Mouse (Mus musculus): ENCODE data around the gene Tatdn2. TPM values are rescaled to one million over a fixed set of nuclear protein-coding genes. Genes with fewer than 3 reads are reported as not detected.
"Not testable (repeated sequence)": the region's sequence is repeated elsewhere in the genome, so short reads cannot be mapped to it uniquely, and the experiment has no call there.

Gene Tatdn2
- polyA plus RNA-seq, 1 experiment from 2014 or later = 1.5 TPM

GRCm38 (mm10) chr6:113667611-113668122 lies 29.2 kb upstream of the Tatdn2 start:
- no peak overlapping the region for H3K4me3 ChIP-seq (ENCODE audit: low read depth, low read length)
- H3K27me3 ChIP-seq (ENCODE audit: control insufficient read depth, insufficient read depth, low read length) = no peaks in the 10 kb centered on the region
- H3K9me3 ChIP-seq (ENCODE audit: control insufficient read depth, low read length) = no peaks in the 10 kb centered on the region
- ATAC-seq (replicated peaks; ENCODE audit: low FRiP score) = no peak
- no peak for DNase-seq (ENCODE audit: low spot score)
- H3K9ac ChIP-seq (ENCODE audit: low read length) = no peak overlapping the region
- peaks cover 5% of the 10 kb centered on the region; the same call in 1 of the 2 replicates for H3K4me1 ChIP-seq (replicated peaks; ENCODE audit: control insufficient read depth, insufficient read depth, low read length)
- no peak overlapping the region for H3K4me2 ChIP-seq (ENCODE audit: low read depth, low read length, severe bottlenecking)
- WGBS = 60% methylated on average over 8 of the region's 8 CpGs
- H3K36me3 ChIP-seq (ENCODE audit: control insufficient read depth, insufficient read depth, low read length) = no peaks in the 10 kb centered on the region
- no peak overlapping the region for H3K27ac ChIP-seq (ENCODE audit: low read depth, low read length)

- Histone ChIP-seq H3K27ac (ENCODE audit: low read depth, low read length) (no peak overlapping the region), H3K4me3 (ENCODE audit: low read depth, low read length) (no peak overlapping the region), H3K4me1 (replicated peaks; ENCODE audit: control insufficient read depth, insufficient read depth, low read length) (peaks cover 5% of the 10 kb centered on the region; the same call in 1 of the 2 replicates), H3K9me3 (ENCODE audit: control insufficient read depth, low read length) (no peaks in the 10 kb centered on the region), H3K9ac (ENCODE audit: low read length) (no peak overlapping the region), H3K36me3 (ENCODE audit: control insufficient read depth, insufficient read depth, low read length) (no peaks in the 10 kb centered on the region), H3K4me2 (ENCODE audit: low read depth, low read length, severe bottlenecking) (no peak overlapping the region), H3K27me3 (ENCODE audit: control insufficient read depth, insufficient read depth, low read length) (no peaks in the 10 kb centered on the region)
- DNase-seq (ENCODE audit: low spot score) (peak; percentile 52), ATAC-seq (replicated peaks; ENCODE audit: low FRiP score) (0 out of 2 replicates have a peak, but pooled peaks have one; percentile 21)
- 41% methylated on average over 15 of the region's 15 CpGs for WGBS
Observed at GRCm38 (mm10) chr6:113668287-113669154, 28.3 kb upstream of the Tatdn2 start.

- H3K4me1 ChIP-seq (replicated peaks; ENCODE audit: control insufficient read depth, insufficient read depth, low read length) = peaks cover 5% of the 10 kb centered on the region; the same call in 1 of the 2 replicates
- no peak overlapping the region for H3K9ac ChIP-seq (ENCODE audit: low read length)
- no peaks in the 10 kb centered on the region for H3K9me3 ChIP-seq (ENCODE audit: control insufficient read depth, low read length)
- H3K4me3 ChIP-seq (ENCODE audit: low read depth, low read length) = no peak overlapping the region
- no peak overlapping the region for H3K27ac ChIP-seq (ENCODE audit: low read depth, low read length)
- no peak for DNase-seq (ENCODE audit: low spot score)
- 86% methylated on average over 7 of the region's 7 CpGs for WGBS
- no peaks in the 10 kb centered on the region for H3K36me3 ChIP-seq (ENCODE audit: control insufficient read depth, insufficient read depth, low read length)
- H3K4me2 ChIP-seq (ENCODE audit: low read depth, low read length, severe bottlenecking) = no peak overlapping the region
- H3K27me3 ChIP-seq (ENCODE audit: control insufficient read depth, insufficient read depth, low read length) = no peaks in the 10 kb centered on the region
- ATAC-seq (replicated peaks; ENCODE audit: low FRiP score) = no peak
Observed at GRCm38 (mm10) chr6:113669821-113670220, 27.0 kb upstream of the Tatdn2 start.

GRCm38 (mm10) chr6:113672029-113672428 lies 24.8 kb upstream of the Tatdn2 start:
- not testable (repeated sequence) for H3K36me3 ChIP-seq (ENCODE audit: control insufficient read depth, insufficient read depth, low read length); H3K9me3 ChIP-seq (ENCODE audit: control insufficient read depth, low read length); H3K4me3 ChIP-seq (ENCODE audit: low read depth, low read length); H3K4me2 ChIP-seq (ENCODE audit: low read depth, low read length, severe bottlenecking); DNase-seq (ENCODE audit: low spot score); H3K9ac ChIP-seq (ENCODE audit: low read length); H3K27ac ChIP-seq (ENCODE audit: low read depth, low read length); ATAC-seq (replicated peaks; ENCODE audit: low FRiP score); H3K4me1 ChIP-seq (replicated peaks; ENCODE audit: control insufficient read depth, insufficient read depth, low read length); H3K27me3 ChIP-seq (ENCODE audit: control insufficient read depth, insufficient read depth, low read length)
- 78% methylated on average over 1 of the region's 1 CpGs for WGBS

GRCm38 (mm10) chr6:113672989-113673388 lies 23.9 kb upstream of the Tatdn2 start:
- no peaks in the 10 kb centered on the region for H3K9me3 ChIP-seq (ENCODE audit: control insufficient read depth, low read length)
- no peak for DNase-seq (ENCODE audit: low spot score)
- no peaks in the 10 kb centered on the region for H3K27me3 ChIP-seq (ENCODE audit: control insufficient read depth, insufficient read depth, low read length)
- no peak overlapping the region for H3K4me2 ChIP-seq (ENCODE audit: low read depth, low read length, severe bottlenecking)
- H3K36me3 ChIP-seq (ENCODE audit: control insufficient read depth, insufficient read depth, low read length) = no peaks in the 10 kb centered on the region
- H3K27ac ChIP-seq (ENCODE audit: low read depth, low read length) = no peak overlapping the region
- peaks cover 5% of the 10 kb centered on the region; the same call in 1 of the 2 replicates for H3K4me1 ChIP-seq (replicated peaks; ENCODE audit: control insufficient read depth, insufficient read depth, low read length)
- WGBS = 89% methylated on average over 6 of the region's 6 CpGs
- no peak overlapping the region for H3K4me3 ChIP-seq (ENCODE audit: low read depth, low read length)
- no peak overlapping the region for H3K9ac ChIP-seq (ENCODE audit: low read length)
- no peak for ATAC-seq (replicated peaks; ENCODE audit: low FRiP score)

- Histone ChIP-seq H3K4me1 (replicated peaks; ENCODE audit: control insufficient read depth, insufficient read depth, low read length) (no peaks in the 10 kb centered on the region), H3K9ac (ENCODE audit: low read length) (no peak overlapping the region), H3K4me2 (ENCODE audit: low read depth, low read length, severe bottlenecking) (no peak overlapping the region), H3K27me3 (ENCODE audit: control insufficient read depth, insufficient read depth, low read length) (no peaks in the 10 kb centered on the region), H3K4me3 (ENCODE audit: low read depth, low read length) (no peak overlapping the region), H3K36me3 (ENCODE audit: control insufficient read depth, insufficient read depth, low read length) (no peaks in the 10 kb centered on the region), H3K27ac (ENCODE audit: low read depth, low read length) (no peak overlapping the region), H3K9me3 (ENCODE audit: control insufficient read depth, low read length) (no peaks in the 10 kb centered on the region)
- DNase-seq (ENCODE audit: low spot score) (no peak), ATAC-seq (replicated peaks; ENCODE audit: low FRiP score) (no peak)
- 88% methylated on average over 4 of the region's 4 CpGs for WGBS
Observed at GRCm38 (mm10) chr6:113675234-113675633, 21.6 kb upstream of the Tatdn2 start.

DNA sequence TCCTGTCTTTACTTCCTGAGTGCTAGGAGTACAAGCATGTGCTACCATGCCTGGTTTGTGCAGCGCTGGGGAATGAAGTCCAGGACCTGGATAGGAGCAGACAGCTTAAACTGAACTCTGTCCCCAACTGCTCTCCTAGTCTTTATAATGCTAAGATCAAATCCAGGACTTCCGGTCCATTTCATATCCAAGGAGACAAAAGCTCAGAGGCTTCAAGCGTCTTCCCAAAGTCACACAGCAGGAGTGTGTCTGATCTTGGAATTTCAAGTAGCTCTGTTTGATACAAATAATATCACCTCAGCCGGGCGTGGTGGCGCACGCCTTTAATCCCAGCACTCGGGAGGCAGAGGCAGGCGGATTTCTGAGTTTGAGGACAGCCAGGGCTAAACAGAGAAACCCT lies 20.9 kb upstream of the Tatdn2 start:
- Histone ChIP-seq H3K27ac (ENCODE audit: low read depth, low read length) (no peak overlapping the region), H3K4me3 (ENCODE audit: low read depth, low read length) (no peak overlapping the region), H3K4me2 (ENCODE audit: low read depth, low read length, severe bottlenecking) (no peak overlapping the region), H3K27me3 (ENCODE audit: control insufficient read depth, insufficient read depth, low read length) (no peaks in the 10 kb centered on the region), H3K9me3 (ENCODE audit: control insufficient read depth, low read length) (no peaks in the 10 kb centered on the region), H3K9ac (ENCODE audit: low read length) (no peak overlapping the region), H3K4me1 (replicated peaks; ENCODE audit: control insufficient read depth, insufficient read depth, low read length) (no peaks in the 10 kb centered on the region), H3K36me3 (ENCODE audit: control insufficient read depth, insufficient read depth, low read length) (no peaks in the 10 kb centered on the region)
- 91% methylated on average over 9 of the region's 9 CpGs for WGBS
- no peak for DNase-seq (ENCODE audit: low spot score)
- no peak for ATAC-seq (replicated peaks; ENCODE audit: low FRiP score)

GRCm38 (mm10) chr6:113677070-113677734 lies 19.6 kb upstream of the Tatdn2 start:
- ATAC-seq (replicated peaks; ENCODE audit: low FRiP score) (no peak), DNase-seq (ENCODE audit: low spot score) (no peak)
- 83% methylated on average over 14 of the region's 14 CpGs for WGBS
- Histone ChIP-seq H3K27me3 (ENCODE audit: control insufficient read depth, insufficient read depth, low read length) (no peaks in the 10 kb centered on the region), H3K9ac (ENCODE audit: low read length) (no peak overlapping the region), H3K4me2 (ENCODE audit: low read depth, low read length, severe bottlenecking) (no peak overlapping the region), H3K4me1 (replicated peaks; ENCODE audit: control insufficient read depth, insufficient read depth, low read length) (no peaks in the 10 kb centered on the region), H3K4me3 (ENCODE audit: low read depth, low read length) (no peak overlapping the region), H3K27ac (ENCODE audit: low read depth, low read length) (no peak overlapping the region), H3K9me3 (ENCODE audit: control insufficient read depth, low read length) (no peaks in the 10 kb centered on the region), H3K36me3 (ENCODE audit: control insufficient read depth, insufficient read depth, low read length) (no peaks in the 10 kb centered on the region)
